Mouse (Mus musculus): ENCODE measurements around the gene Pitpnm2. TPM values are rescaled to one million over a fixed set of nuclear protein-coding genes. Genes with fewer than 3 reads are reported as not detected.

Pitpnm2 gene
- total and polyA plus RNA-seq, 3 experiments = 7.0 to 22.2 TPM; not detected in 1

DNA sequence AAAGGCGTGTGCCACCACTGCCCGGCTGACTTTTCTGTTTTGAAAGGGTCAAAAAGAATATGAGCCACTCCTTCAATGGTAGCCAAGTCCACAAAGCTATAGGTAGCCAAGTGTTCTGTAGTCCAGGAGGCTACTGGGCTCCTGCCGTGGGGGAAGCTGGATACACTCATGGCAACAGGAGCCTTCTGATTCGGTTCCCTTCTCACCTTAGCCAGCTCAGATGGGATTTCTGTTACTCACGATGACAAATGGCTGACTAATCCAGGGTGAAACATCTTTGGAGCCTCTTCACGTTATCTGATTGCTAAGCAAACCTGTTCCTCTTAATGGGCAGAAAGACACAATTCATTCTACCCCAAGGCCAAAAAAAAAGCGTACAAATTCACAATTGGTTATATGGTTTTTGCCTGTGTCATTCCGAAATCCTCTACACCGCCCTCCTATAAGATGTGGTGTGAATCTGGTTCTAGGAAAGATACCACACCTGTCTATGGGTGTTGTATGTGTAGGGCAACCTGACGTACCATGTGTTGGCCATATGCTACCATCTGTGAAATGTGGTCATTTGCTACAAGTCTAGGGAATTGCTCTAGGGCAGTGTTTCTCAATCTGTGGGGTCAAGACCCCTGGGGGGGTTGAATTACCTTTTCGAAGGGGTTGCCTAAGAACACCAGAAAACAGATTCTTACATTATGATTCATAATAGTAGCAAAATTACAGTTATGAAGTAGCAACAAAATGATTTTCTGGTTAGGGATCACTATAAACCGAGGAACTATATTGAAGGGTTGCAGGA is 80.9 kb downstream of the Pitpnm2 start:
- no peaks in the 10 kb centered on the region for H3K79me2 ChIP-seq (ENCODE audit: control insufficient read depth, insufficient read depth, low read length, poor library complexity)
- peak; percentile 72 for TF ChIP-seq GATA1 (IDR thresholded peaks at IDR 0.05; ENCODE audit: low read depth, low read length)
- TF ChIP-seq BHLHE40 (IDR thresholded peaks at IDR 0.05; ENCODE audit: borderline replicate concordance, low read depth, low read length) = no peak
- peaks cover 0 to 2% of the 10 kb centered on the region in 2 experiments; a peak in 1 of 4 replicates for H3K36me3 ChIP-seq (ENCODE audit: control insufficient read depth in 1 of 2, insufficient read depth in 2 of 2, low read length in 2 of 2)
- peak; percentile 40 for DNase-seq (ENCODE audit: low read depth, low spot score)
- H3K9me3 ChIP-seq (replicated peaks; ENCODE audit: insufficient read depth, low read length) = no peaks in the 10 kb centered on the region
- peaks cover 0 to 2% of the 10 kb centered on the region in 2 experiments; a peak in 1 of 4 replicates for H3K4me1 ChIP-seq (ENCODE audit: control insufficient read depth in 1 of 2, insufficient read depth in 2 of 2, low read length in 2 of 2)
- H3K27ac ChIP-seq (ENCODE audit: control insufficient read depth, low read depth, low read length) = no peak overlapping the region
- no peak overlapping the region for H3K4me3 ChIP-seq (ENCODE audit: control insufficient read depth in 1 of 2, insufficient read depth in 1 of 2, low read depth in 2 of 2, low read length in 2 of 2)
- no peak overlapping the region for H3K9ac ChIP-seq (ENCODE audit: control insufficient read depth, low read depth, low read length, poor library complexity, severe bottlenecking)
- no peaks in the 10 kb centered on the region for H3K27me3 ChIP-seq (ENCODE audit: control insufficient read depth in 1 of 2, insufficient read depth in 2 of 2, low read length in 2 of 2)

DNA sequence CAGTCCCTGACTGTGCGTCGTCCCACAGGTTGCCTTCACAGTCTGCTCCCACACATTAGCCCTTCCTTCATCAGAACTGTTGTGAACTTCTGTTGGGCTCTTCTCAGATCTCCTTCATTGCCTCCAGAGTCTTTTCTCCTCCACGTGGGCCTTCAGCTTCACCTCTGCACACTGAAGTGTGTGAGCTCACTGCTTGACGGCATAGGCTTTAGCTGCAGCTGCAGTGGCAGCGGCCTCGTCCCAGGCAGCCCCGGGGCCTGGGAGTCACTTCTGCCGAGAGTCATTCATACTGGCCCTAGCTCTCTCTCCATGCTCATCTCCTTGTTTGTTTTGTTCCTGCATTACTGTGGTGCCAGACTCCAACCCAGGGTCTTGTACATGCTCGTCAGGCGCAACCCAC is 81.9 kb downstream of the Pitpnm2 start:
- Histone ChIP-seq H3K9ac (ENCODE audit: control insufficient read depth, low read depth, low read length, poor library complexity, severe bottlenecking) (no peak overlapping the region), H3K27ac (ENCODE audit: control insufficient read depth, low read depth, low read length) (no peak overlapping the region), H3K79me2 (ENCODE audit: control insufficient read depth, insufficient read depth, low read length, poor library complexity) (no peaks in the 10 kb centered on the region), H3K9me3 (replicated peaks; ENCODE audit: insufficient read depth, low read length) (no peaks in the 10 kb centered on the region), H3K27me3 (ENCODE audit: control insufficient read depth in 1 of 2, insufficient read depth in 2 of 2, low read length in 2 of 2) (no peaks in the 10 kb centered on the region), H3K36me3 (ENCODE audit: control insufficient read depth in 1 of 2, insufficient read depth in 2 of 2, low read length in 2 of 2) (peaks cover 0 to 2% of the 10 kb centered on the region in 2 experiments; a peak in 1 of 4 replicates), H3K4me1 (ENCODE audit: control insufficient read depth in 1 of 2, insufficient read depth in 2 of 2, low read length in 2 of 2) (peaks cover 0 to 2% of the 10 kb centered on the region in 2 experiments; a peak in 1 of 4 replicates), H3K4me3 (ENCODE audit: control insufficient read depth in 1 of 2, insufficient read depth in 1 of 2, low read depth in 2 of 2, low read length in 2 of 2) (no peak overlapping the region)
- no peak for TF ChIP-seq USF2 (IDR thresholded peaks at IDR 0.05; ENCODE audit: borderline replicate concordance in 1 of 2, insufficient read depth in 1 of 2, low read depth in 1 of 2, low read length in 2 of 2)
- DNase-seq (ENCODE audit: low read depth, low spot score) = no peak

DNA sequence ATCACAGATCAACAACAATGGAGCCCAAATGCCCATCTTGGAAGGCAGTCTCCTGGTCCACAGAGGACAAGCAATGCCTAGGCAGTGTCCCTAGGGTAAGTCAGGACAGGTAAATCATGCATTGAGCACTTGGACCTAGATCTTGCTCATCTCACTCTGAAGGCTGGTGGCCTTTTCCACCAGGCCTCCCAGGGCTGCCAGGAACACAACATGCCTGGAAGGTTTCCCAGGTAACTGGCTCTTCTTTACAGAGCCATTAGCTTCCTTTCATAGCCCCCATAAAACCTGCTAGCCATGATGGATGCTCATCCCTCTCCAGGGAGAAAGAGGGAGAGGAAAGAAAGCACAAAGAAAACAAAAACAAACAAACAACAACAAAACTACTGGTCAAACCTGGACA is 82.8 kb downstream of the Pitpnm2 start:
- H3K9me3 ChIP-seq (replicated peaks; ENCODE audit: insufficient read depth, low read length) = no peaks in the 10 kb centered on the region
- no peaks in the 10 kb centered on the region for H3K79me2 ChIP-seq (ENCODE audit: control insufficient read depth, insufficient read depth, low read length, poor library complexity)
- no peak for TF ChIP-seq ZC3H11A (IDR thresholded peaks at IDR 0.05; ENCODE audit: low read depth, low read length)
- no peak for TF ChIP-seq POLR2AphosphoS2 (IDR thresholded peaks at IDR 0.05; ENCODE audit: low read length)
- TF ChIP-seq NELFE (IDR thresholded peaks at IDR 0.05; ENCODE audit: low read depth, low read length) = no peak
- TF ChIP-seq USF1 (IDR thresholded peaks at IDR 0.05; ENCODE audit: low read depth, low read length) = no peak
- no peak for TF ChIP-seq ZMIZ1 (IDR thresholded peaks at IDR 0.05; ENCODE audit: low read depth, low read length)
- no peak for TF ChIP-seq SIN3A (IDR thresholded peaks at IDR 0.05; ENCODE audit: low read length)
- no peak for TF ChIP-seq UBTF (IDR thresholded peaks at IDR 0.05; ENCODE audit: borderline replicate concordance, insufficient read depth, low read depth, low read length)
- no peak for TF ChIP-seq NRF1 (IDR thresholded peaks at IDR 0.05; ENCODE audit: insufficient read depth, low read depth, low read length, poor library complexity, severe bottlenecking)
- TF ChIP-seq USF2 (IDR thresholded peaks at IDR 0.05; ENCODE audit: borderline replicate concordance in 1 of 2, insufficient read depth in 1 of 2, low read depth in 1 of 2, low read length in 2 of 2) = no peak
- no peak overlapping the region for H3K9ac ChIP-seq (ENCODE audit: control insufficient read depth, low read depth, low read length, poor library complexity, severe bottlenecking)
- DNase-seq (ENCODE audit: low read depth, low spot score) = no peak
- no peak overlapping the region for H3K27ac ChIP-seq (ENCODE audit: control insufficient read depth, low read depth, low read length)
- no peak overlapping the region for H3K4me3 ChIP-seq (ENCODE audit: control insufficient read depth in 1 of 2, insufficient read depth in 1 of 2, low read depth in 2 of 2, low read length in 2 of 2)
- H3K4me1 ChIP-seq (ENCODE audit: control insufficient read depth in 1 of 2, insufficient read depth in 2 of 2, low read length in 2 of 2) = peaks cover 0 to 2% of the 10 kb centered on the region in 2 experiments; a peak in 1 of 4 replicates
- no peaks in the 10 kb centered on the region for H3K27me3 ChIP-seq (ENCODE audit: control insufficient read depth in 1 of 2, insufficient read depth in 2 of 2, low read length in 2 of 2)
- H3K36me3 ChIP-seq (ENCODE audit: control insufficient read depth in 1 of 2, insufficient read depth in 2 of 2, low read length in 2 of 2) = peaks cover 0 to 2% of the 10 kb centered on the region in 2 experiments; a peak in 1 of 4 replicates

Measured in MEL (cell line).